Mouse (Mus musculus): Measurements from ENCODE around the gene Sec11a.
"Not testable (repeated sequence)": the region's sequence is repeated elsewhere in the genome, so short reads cannot be mapped to it uniquely, and the experiment has no call there.

Sec11a gene

GRCm38 (mm10) chr7:80954251-80954650 is 6.7 kb upstream of the Sec11a start:
- peak; percentile 63 to 73 for DNase-seq

DNA sequence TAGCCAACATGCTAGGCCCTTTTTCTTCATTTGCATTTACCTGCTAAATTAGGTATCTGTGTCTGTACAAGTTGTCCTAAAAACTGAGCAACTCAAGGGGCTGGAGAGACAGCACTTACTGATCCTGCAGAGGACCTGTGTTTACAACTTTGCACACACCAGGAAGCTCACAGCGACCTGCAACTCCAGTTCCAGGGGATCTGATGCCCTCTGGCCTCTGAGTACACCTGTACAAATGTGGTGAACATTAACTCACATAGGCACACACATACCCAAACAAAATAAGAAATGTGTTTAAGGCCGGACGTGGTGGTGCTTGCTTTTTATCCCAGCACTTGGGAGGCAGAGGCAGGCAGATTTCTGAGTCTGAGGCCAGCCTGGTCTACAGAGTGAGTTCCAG is 4.6 kb upstream of the Sec11a start:
- DNase-seq, result no peak

- peak in 1 of 2 experiments; percentile 56 for DNase-seq
Observed at GRCm38 (mm10) chr7:80951461-80951860, 3.9 kb upstream of the Sec11a start.

DNA sequence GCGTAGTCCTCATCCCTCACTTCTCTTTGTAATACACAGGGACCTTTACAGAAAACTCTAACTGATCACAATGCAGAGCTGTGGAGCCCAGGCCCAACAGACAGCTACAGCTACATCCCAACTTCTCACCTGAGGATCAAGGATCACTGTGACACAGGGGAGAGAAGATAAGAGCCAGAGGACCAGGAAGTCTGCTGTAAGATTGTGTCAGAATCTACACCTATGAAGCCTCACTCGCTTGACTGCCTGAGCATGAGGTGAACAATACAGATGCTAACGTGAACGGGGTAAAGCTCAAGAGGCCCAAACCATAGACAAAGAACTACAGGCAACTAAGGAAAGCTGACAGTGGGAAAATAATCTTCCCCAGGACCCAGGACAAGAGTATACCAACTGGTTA is 7.8 kb downstream of the Sec11a start:
- DNase-seq, result no peak

- not testable (repeated sequence) for DNase-seq
Observed at GRCm38 (mm10) chr7:80937304-80937666, 10.3 kb downstream of the Sec11a start.

DNA sequence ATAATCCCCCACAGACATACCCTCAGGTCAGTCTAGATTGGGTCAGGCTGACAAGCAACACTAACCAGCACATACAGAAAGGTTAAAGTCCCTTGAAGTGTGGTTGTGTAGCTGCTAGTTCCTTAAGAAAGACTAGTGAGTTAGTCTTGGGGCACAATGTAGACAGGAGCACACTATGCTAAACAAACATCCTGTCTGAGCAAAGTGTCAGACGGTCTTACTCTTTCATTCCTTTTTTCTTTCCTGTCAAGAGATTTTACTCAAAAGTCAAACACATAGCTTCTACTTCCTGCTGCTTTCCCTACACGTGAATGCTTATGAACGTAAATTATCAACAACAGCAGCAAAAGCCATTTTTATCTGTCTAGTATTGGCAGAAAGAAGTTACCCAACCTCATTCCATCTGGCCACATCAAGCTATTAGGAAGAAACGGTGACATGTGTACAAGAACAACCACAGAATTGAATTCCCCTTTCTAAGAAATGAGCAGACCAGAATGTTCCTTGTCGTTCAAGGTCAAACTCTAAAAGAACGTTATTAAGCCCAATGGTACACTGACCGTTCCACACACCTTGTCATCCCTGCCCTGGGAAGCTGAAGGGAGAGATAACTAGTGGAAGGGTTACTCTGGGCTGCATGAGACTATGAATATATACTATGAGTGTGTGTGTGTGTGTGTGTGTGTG is 10.8 kb downstream of the Sec11a start:
- DNase-seq, result not testable (repeated sequence)

DNA sequence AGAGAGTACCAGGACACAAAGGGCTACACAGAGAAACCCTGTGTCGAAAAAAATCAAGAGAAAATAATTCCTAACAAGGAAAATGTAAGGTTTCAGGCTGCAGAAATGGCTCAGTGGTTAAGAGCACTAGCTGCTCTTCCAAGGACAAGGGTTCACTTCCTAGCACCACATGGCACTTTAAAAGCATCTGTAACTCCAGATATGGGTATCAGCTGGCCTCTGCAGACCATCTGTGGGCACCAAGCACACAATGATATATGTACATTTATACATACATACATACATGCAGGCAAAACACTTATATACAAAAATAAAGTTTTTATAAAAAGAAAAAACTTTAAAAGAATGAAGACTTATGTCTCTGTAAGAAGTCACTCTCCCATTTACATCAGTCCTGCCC is 11.7 kb downstream of the Sec11a start:
- DNase-seq, result no peak

DNA sequence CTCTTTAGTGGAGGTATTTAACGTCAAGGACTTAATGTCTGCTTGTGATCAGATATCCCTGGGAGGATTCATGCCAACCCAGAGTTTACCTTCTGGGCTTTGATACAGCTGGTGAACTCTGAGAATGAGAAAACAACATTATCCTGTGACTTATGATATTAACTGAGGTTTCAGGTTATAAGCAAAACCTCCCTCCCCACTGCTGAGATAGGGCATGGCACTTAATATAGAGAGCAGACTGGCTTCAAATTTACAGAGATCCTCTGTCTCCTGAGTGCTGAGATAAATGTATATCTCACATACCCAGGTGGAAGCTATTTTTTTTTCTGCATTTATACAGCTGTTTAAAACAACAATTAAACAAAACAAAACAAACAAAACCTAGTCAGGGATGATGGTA is 14.8 kb downstream of the Sec11a start:
- DNase-seq, result no peak

DNA sequence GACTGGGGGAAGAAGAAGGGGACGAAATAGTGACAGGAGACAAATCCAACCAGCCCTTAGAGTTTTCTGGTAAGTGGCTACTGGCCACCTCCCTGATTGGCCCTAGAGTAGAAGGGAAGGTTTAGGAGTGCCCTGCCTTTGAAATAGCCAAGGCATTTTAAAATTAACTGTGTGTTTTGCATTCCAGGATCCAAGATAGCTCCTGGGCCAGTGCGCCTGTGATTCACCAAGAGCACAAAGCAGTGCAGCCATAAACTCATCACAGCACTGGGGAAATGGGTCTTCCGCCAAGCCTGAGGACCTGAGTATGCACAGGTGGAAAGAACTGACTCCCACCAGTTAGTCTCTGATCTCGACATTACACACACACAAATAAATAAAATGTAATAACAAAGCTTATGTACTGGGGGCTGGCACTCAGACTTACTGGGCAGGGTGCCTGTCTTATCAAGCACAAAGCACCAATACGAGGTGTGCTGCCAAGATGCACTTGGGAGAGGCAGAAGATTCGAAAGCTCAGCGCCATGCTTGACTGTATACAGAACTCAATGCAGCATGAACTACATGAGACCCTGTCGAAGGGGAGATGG is 15.9 kb downstream of the Sec11a start:
- no peak for DNase-seq

- no peak for DNase-seq
Observed at GRCm38 (mm10) chr7:80923165-80923564, 24.4 kb downstream of the Sec11a start.

GRCm38 (mm10) chr7:80919647-80920008 is 28.0 kb downstream of the Sec11a start:
- no peak for DNase-seq

DNA sequence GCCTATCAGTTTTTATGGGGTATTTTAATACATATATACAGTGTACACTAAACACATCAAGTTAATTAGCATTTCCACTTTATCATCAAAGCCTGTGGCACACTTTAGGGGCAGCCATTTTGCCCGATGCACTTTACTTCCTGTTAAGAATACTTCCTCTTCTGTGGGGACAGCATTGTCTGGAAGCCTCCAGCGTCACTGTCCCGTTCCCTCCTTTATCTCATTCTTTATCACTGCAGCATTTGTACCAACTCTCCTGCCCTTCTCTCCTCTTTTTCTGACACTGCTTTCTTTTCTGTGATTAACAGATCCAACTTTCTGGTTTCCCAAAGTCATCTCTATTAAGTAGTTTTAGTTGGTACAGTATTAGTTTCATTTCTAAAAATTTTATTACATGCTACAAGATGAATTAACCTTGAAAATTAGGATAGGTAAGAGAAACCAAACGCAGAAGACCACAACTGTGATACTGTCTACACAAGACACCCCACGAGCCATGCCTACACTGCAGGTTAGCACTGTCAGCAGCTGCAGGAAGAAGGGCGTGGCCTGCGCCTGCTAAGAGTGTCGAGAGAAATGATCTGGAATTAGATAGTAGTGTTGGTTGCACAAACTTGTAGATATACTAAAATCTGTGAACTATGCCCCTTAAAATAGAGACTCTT is 28.5 kb downstream of the Sec11a start:
- DNase-seq, result no peak

GRCm38 (mm10) chr7:80917916-80918465 is 29.6 kb downstream of the Sec11a start:
- peak in 1 of 2 experiments; percentile 62 for DNase-seq

DNA sequence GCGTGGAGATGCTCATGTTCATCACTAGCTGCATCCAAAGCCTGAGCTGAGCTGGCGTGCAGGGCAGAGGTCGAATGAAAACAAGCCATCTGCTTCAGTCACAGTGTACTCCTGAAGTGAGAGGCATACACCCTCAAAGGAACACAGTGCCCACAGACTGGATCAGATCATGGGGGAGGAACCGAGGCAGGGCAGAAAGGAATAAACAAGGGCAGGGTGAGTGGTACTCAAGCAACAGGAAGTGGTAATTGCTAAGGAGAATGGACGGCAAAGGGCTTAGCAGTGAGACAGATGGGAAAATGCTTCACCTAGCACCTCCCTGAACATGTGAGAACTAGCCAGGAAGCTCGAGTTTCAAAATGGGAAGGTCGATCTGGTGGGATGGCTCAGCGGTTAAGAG is 35.1 kb downstream of the Sec11a start:
- DNase-seq, result no peak

DNA sequence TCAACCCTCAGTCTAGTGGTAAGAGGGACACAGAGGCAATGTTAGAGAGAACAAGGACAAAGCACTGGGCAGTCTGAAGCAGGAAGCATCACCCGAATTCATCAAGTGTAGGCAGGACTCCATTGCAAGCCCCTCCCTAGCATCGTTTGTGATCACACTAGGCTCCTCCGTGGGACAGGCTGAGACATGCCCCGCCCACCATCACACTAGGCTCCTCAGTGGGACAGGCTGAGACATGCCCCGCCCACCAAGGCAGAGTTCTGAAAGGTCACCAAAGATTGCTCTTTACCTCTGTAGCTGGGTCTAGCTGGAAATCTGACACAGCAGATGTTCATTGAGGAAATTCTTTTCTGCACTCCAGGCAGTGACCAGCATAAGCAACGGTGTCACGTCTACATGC is 36.5 kb downstream of the Sec11a start:
- DNase-seq, result no peak

DNA sequence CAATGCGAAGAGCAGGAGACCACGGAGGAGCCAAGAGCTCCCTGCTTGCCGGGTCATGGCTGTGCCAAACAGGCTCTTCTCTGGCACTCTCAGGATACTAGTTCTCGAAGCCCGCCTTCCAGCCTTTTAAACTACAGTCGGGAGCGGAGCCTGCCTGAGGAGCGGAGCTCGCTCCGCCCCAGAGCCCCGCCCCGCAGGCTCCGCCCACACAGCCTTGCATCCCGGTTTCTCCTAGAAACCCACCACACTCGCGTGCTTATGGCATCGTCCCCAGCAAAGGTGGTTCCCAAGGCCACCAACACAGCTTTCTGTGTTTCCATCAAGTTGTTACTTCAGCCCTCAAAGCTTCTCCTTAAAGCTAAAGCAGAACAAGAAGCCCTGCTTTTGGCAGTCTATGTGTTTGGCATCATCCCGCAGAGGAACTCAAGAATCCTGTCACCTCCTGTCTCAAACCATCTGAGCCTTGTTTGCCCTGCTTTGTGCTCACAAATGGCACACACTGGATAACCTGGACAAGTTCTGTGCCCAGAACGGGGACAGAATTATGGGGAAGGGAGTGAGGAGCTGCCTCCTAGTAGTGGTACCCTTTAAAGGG is 42.6 kb downstream of the Sec11a start, which contains the start of gene Nmb:
Gene Nmb (minus strand): TSS at position 156 of the 595 bp plus-strand sequence.
- peak; percentile 53 to 65 for DNase-seq

DNA sequence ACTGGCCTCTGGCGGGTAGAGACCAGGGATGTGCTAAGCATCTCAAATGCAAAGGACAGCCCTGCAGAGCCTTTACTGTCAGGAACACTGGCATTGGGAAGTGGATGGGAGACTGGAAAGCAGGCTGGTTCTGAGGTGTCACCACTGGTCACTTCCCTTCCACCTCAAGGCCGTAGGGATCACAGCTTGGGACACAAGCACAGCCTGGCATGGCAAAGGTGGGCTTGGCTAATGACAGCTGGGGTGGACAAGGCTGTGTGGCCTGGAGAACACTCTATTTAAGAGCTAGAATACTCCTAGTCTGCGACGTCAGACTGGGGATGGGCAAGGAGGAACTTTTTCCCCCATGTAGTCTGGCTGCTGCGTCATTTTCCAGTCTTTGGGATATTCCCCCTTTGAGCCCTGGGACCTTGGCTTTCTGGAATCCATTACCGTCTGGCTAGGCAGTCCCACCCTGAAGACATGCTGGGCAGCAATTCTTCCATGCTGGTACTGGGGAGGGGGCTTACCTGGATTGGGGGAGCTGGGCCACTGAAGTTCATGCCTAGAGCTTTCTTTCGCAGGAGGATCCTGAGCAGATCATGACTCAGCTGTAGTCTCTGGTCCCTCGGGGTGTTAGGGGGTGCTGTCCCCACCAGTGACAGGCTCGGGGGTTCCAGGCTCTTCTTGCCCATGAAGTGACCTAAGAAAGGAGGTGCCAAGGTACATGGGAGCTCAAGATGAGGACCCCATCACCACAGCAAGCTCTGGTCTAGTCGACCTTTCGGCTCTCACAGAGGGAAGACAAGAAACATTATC is 43.8 kb downstream of the Sec11a start:
- no peak for DNase-seq

DNA sequence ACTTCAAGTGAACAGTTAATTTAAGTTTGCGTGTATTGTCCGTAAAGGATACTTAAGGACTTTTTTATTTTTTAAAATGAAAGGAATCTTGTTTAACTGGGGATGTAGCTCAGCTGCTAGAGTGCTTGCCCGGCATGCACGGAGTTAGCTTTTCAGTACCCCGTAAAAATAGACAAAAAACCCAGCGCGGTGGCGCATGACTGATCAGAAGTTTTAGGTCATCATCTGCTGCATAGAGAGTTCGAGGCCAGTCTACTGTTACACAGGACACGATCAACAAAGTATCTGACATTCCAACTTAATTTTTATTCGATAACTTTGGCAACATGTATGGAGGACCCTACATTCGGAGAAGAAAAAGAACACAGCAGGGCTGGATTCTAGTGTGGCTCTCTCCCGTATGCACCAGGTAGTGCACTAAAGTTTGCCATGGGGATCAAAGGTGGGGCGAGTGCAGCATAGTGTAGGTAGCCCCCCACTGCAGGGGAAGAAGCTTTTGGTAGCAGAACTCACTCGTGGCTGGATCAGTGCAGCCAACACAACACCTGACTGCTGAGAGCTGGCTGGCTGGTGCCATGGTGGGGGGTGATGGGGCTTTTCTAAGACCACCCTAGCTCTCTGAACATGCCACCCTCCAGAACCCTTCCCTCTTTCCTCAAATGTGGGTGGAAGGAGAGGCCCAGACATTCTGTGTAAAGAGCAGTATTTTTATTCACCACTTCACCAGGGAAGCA is 45.9 kb downstream of the Sec11a start:
- no peak for DNase-seq

- peak; percentile 89 to 90 for DNase-seq
Observed at GRCm38 (mm10) chr7:80900944-80901501, 46.6 kb downstream of the Sec11a start, which contains the start of gene Wdr73. TSS of gene Wdr73 (minus strand) at chr7:80901269.

GRCm38 (mm10) chr7:80897721-80898120 is 49.9 kb downstream of the Sec11a start:
- DNase-seq, result no peak

DNA sequence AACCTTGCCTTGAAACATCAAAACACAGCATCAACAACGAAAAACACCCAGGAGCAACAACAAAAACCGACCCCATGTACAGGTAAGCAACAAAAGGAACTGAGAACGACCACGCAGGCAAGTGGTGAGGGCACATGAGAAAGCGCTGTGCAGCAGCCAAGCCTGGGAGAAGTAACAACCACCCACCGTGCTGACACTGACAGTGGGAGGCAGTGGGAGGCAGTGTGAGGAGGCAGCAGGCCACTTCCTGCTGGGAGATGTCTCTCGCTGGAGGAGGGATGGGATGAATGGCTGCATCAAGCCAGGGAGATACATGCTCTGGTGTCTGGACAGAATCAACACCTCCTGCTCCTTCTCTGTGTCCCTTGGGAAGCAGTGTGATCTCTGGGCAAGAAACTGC is 50.4 kb downstream of the Sec11a start:
- no peak for DNase-seq
